8 mouse cellular contexts compared by ENCODE assay signal in the genomic region with DNA sequence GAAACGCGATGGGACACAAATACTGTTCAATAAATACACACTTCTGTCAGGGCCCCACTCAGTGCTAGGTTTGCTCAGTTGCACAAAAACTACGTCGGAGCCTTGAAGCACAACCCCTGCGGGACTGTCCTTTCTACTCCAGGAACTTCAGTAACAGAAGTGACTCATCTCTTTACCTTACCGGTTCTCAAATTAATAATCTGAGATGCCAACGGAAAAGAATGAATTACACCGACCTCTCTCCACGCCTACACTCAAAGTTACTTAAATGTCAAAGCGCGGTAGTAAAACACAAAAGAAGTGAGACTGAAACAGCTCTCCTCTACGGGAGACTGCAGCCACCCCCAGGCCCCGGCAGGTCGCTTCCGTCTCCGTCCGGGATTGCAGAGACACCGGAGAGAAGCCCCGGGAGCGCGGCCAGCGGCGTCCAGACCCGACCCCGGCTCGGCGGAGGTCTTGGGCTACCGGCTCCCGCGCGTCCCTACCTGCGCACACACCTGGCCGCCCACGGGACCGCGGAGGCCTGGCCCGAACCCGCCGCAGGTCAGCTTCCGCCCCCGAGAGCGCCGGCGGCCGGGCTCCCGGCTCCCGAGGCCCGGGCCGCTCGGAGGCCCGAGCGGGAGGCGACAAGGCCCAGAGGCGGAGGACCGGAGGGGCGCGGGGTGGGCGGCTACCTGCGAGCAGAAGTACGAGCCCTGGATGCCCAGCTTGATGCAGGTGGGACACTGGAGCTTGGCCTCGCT. TPM values are rescaled to one million over a fixed set of nuclear protein-coding genes. Genes with fewer than 3 reads are reported as not detected.
DNase-seq lines count a peak whose midpoint lies in the region; ATAC-seq and TF ChIP-seq lines count a peak whose summit lies in the region.

No protein-coding gene starts in this region.

- peak; percentile 51; the same call in 1 of the 2 replicates for ATAC-seq in erythroid progenitor cell, adult 5-6 weeks (replicated peaks; ENCODE audit: low FRiP score, poor library complexity, severe bottlenecking)
- ATAC-seq in limb, embryonic 11.5 days (ENCODE audit: insufficient number of reproducible peaks, low FRiP score, low TSS enrichment, low read depth) = no peak; the same call in 1 of the 2 replicates
- no peak for ATAC-seq in midbrain, postnatal 0 days (ENCODE audit: low FRiP score)

- peak overlapping the region; percentile 81 for H3K4me2 ChIP-seq in limb, embryonic 11.5 days (ENCODE audit: low read depth, severe bottlenecking)
- H3K4me2 ChIP-seq in midbrain, postnatal 0 days (ENCODE audit: low read depth, low read length, poor library complexity, severe bottlenecking) = peak overlapping the region; percentile 79

- H3K9ac ChIP-seq in limb, embryonic 11.5 days (ENCODE audit: low read length) = peak overlapping the region; percentile 77
- H3K9ac ChIP-seq in midbrain, postnatal 0 days (replicated peaks; ENCODE audit: low read length, poor library complexity, severe bottlenecking) = peak overlapping the region; percentile 86

- no peak for TF ChIP-seq CTCF in midbrain, postnatal 0 days (IDR thresholded peaks at IDR 0.05)

- DNase-seq in heart, embryonic 10.5 days (ENCODE audit: low spot score) = no peak
- no peak for DNase-seq in heart, adult 9 months (ENCODE audit: low spot score in 2 of 2)
- DNase-seq in urinary bladder, postnatal 14 days (ENCODE audit: low spot score) = peak; percentile 35
- no peak for DNase-seq in urinary bladder, adult 18-20 months (ENCODE audit: low spot score in 2 of 2)
- DNase-seq in limb, embryonic 11.5 days (ENCODE audit: low spot score) = no peak
- DNase-seq in midbrain, postnatal 0 days (ENCODE audit: low spot score) = no peak
- DNase-seq in cerebellum, adult 11-12 months = no peak

- peak overlapping the region; percentile 93 for H3K27ac ChIP-seq in heart, embryonic 10.5 days
- 0 out of 2 replicates have a peak overlapping the region, but pooled peaks have one; percentile 47 for H3K27ac ChIP-seq in limb, embryonic 11.5 days (replicated peaks; ENCODE audit: low read depth, low read length)
- H3K27ac ChIP-seq in midbrain, postnatal 0 days (ENCODE audit: low read depth, low read length) = peak overlapping the region; percentile 57

- no peaks in the 10 kb centered on the region for H3K27me3 ChIP-seq in heart, embryonic 10.5 days (ENCODE audit: insufficient read depth, poor library complexity, severe bottlenecking)
- H3K27me3 ChIP-seq in limb, embryonic 11.5 days (ENCODE audit: control insufficient read depth, insufficient read depth, low read length) = no peaks in the 10 kb centered on the region
- H3K27me3 ChIP-seq in midbrain, postnatal 0 days (ENCODE audit: insufficient read depth, low read length) = no peaks in the 10 kb centered on the region

- H3K4me3 ChIP-seq in heart, embryonic 10.5 days = peak overlapping the region; percentile 96
- H3K4me3 ChIP-seq in limb, embryonic 11.5 days (ENCODE audit: low read depth, low read length) = peak overlapping the region; percentile 84
- peak overlapping the region; percentile 93 for H3K4me3 ChIP-seq in midbrain, postnatal 0 days (ENCODE audit: low read depth, low read length)

- under 1% methylated on average over 59 of the region's 61 CpGs for WGBS in heart, embryonic 10.5 days
- WGBS in limb, embryonic 11.5 days = under 1% methylated on average over 56 of the region's 61 CpGs
- WGBS in midbrain, postnatal 0 days = under 1% methylated on average over 50 of the region's 61 CpGs

- peaks cover 23% of the 10 kb centered on the region for H3K36me3 ChIP-seq in heart, embryonic 10.5 days
- peaks cover 11% of the 10 kb centered on the region; the same call in 1 of the 2 replicates for H3K36me3 ChIP-seq in limb, embryonic 11.5 days (ENCODE audit: control insufficient read depth, insufficient read depth, low read length)
- no peaks in the 10 kb centered on the region for H3K36me3 ChIP-seq in midbrain, postnatal 0 days (ENCODE audit: insufficient read depth, low read length)

- H3K4me1 ChIP-seq in heart, embryonic 10.5 days = peaks cover 17% of the 10 kb centered on the region; the same call in 1 of the 2 replicates
- H3K4me1 ChIP-seq in limb, embryonic 11.5 days (ENCODE audit: control insufficient read depth, insufficient read depth, low read length) = no peaks in the 10 kb centered on the region
- no peaks in the 10 kb centered on the region; the same call in 1 of the 2 replicates for H3K4me1 ChIP-seq in midbrain, postnatal 0 days (ENCODE audit: insufficient read depth, low read length)

- no peaks in the 10 kb centered on the region for H3K9me3 ChIP-seq in heart, embryonic 10.5 days
- H3K9me3 ChIP-seq in limb, embryonic 11.5 days (ENCODE audit: control insufficient read depth, low read length) = no peaks in the 10 kb centered on the region
- no peaks in the 10 kb centered on the region for H3K9me3 ChIP-seq in midbrain, postnatal 0 days (ENCODE audit: low read length)

RNA-seq across cellular contexts. Expression of a gene that starts 0.6 kb away (rescaled TPM):
- polyA plus RNA-seq in heart, embryonic 10.5 days (2016; fragmentation: Nextera tagmentation; extraction: Ambion mirVana) = 47.1 and 48.8 TPM in 2 replicates
- 32.7 and 39.3 TPM in 2 replicates for total RNA-seq in erythroid progenitor cell, adult 5-6 weeks (2015; ENCODE audit: low replicate concordance)
- 29.7 and 40.6 TPM in 2 replicates for total RNA-seq in erythroid progenitor cell, adult 5-6 weeks (2017; ENCODE audit: low replicate concordance)
- polyA plus RNA-seq in limb, embryonic 11.5 days (2014; fragmentation: Nextera tagmentation; extraction: Ambion mirVana) = 52.4 and 55.3 TPM in 2 replicates
- 50.7 and 60.4 TPM in 2 replicates for total RNA-seq in midbrain, postnatal 0 days (2014; rRNA removed)
- polyA plus RNA-seq in midbrain, postnatal 0 days (2015; fragmentation: Nextera tagmentation; extraction: Ambion mirVana) = 49.8 and 51.0 TPM in 2 replicates

RNA-seq across cellular contexts. Expression of a gene that starts 37.2 kb away (rescaled TPM):
- 368 and 419 TPM in 2 replicates for polyA plus RNA-seq in heart, embryonic 10.5 days (2016; fragmentation: Nextera tagmentation; extraction: Ambion mirVana)
- total RNA-seq in erythroid progenitor cell, adult 5-6 weeks (2015; ENCODE audit: low replicate concordance) = 129 and 176 TPM in 2 replicates
- 97.2 and 160 TPM in 2 replicates for total RNA-seq in erythroid progenitor cell, adult 5-6 weeks (2017; ENCODE audit: low replicate concordance)
- 546 and 557 TPM in 2 replicates for polyA plus RNA-seq in limb, embryonic 11.5 days (2014; fragmentation: Nextera tagmentation; extraction: Ambion mirVana)
- total RNA-seq in midbrain, postnatal 0 days (2014; rRNA removed) = 91.4 and 104 TPM in 2 replicates
- polyA plus RNA-seq in midbrain, postnatal 0 days (2015; fragmentation: Nextera tagmentation; extraction: Ambion mirVana) = 293 and 309 TPM in 2 replicates

RNA-seq across cellular contexts. Expression of a gene that starts 45.9 kb away (rescaled TPM):
- 177 and 216 TPM in 2 replicates for polyA plus RNA-seq in heart, embryonic 10.5 days (2016; fragmentation: Nextera tagmentation; extraction: Ambion mirVana)
- total RNA-seq in erythroid progenitor cell, adult 5-6 weeks (2015; ENCODE audit: low replicate concordance) = 15.1 and 28.5 TPM in 2 replicates
- 12.1 and 19.9 TPM in 2 replicates for total RNA-seq in erythroid progenitor cell, adult 5-6 weeks (2017; ENCODE audit: low replicate concordance)
- polyA plus RNA-seq in limb, embryonic 11.5 days (2014; fragmentation: Nextera tagmentation; extraction: Ambion mirVana) = 243 and 245 TPM in 2 replicates
- total RNA-seq in midbrain, postnatal 0 days (2014; rRNA removed) = 93.2 and 96.8 TPM in 2 replicates
- 163 and 176 TPM in 2 replicates for polyA plus RNA-seq in midbrain, postnatal 0 days (2015; fragmentation: Nextera tagmentation; extraction: Ambion mirVana)
